Mouse (Mus musculus): ENCODE data around the gene Tmem94.

DNA sequence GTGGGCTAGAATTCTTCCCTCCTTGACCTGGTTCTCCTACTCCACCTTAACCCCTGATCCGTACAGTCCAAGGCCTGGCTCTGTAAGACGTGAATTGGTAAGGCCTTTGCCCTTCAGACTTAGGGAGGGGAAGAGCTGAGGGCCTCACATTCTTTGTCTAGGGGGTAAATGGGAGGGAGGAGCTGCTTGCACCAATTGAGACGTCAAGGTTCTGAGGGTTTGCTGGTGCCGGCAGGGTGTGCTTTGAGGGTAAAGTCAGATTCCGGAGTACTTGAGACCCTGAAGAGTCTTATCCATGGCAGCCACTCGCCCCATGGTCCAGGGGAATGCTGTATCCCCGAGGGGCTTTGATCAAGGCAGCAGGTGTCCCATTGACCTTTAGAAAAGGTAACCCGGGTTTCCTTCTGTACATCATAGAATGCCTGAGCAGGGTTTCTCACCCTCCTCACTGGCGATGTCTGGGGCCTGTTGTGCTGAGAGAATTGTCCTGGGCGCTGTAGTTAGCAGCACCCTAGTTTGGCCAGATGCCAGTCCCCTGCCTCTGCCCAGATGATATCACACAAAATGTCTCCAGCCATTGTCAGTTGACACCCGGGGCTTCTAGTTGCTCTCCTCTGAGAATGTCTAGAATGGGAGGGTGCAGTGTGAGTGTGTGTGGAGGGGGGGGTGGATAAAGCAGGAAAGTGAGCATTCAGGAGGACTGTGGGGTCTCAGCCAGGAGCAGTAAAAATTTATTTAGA is 71.6 kb downstream of the Tmem94 start:
- TF ChIP-seq CTCF (IDR thresholded peaks at IDR 0.05; ENCODE audit: borderline replicate concordance, control insufficient read depth, extremely low read depth, insufficient read depth, low read length, poor library complexity) (no peak), POLR2A (IDR thresholded peaks at IDR 0.05; ENCODE audit: control insufficient read depth, extremely low read depth, insufficient read depth, low read length, poor library complexity) (no peak)

Measured in thymus, adult 2 months (tissue).